In genomic region chr6:10365138-10365537, GRCm38 (mm10) we compare ENCODE assay signal across 23 mouse cellular contexts.
DNase-seq lines count a peak whose midpoint lies in the region; ATAC-seq and TF ChIP-seq lines count a peak whose summit lies in the region.
"Had no signal": no experiment of that assay in that cellular context is flagged by ENCODE, and none has a peak within 500 bp of the region (broad histone marks: within the 10 kb centered on the region; RNA-seq: fewer than 3 reads in every experiment).

No protein-coding gene starts in this region.

- H3K9me3 ChIP-seq in kidney, postnatal 0 days (replicated peaks; ENCODE audit: low read length) = no peaks in the 10 kb centered on the region
- no peaks in the 10 kb centered on the region for H3K9me3 ChIP-seq in hindbrain, embryonic 13.5 days
- H3K9me3 ChIP-seq: embryonic facial prominence, embryonic 12.5 days; embryonic facial prominence, embryonic 15.5 days had no signal

- no peak overlapping the region for H3K4me3 ChIP-seq in kidney, postnatal 0 days (replicated peaks; ENCODE audit: low read depth, low read length)
- no peak overlapping the region for H3K4me3 ChIP-seq in hindbrain, embryonic 13.5 days
- H3K4me3 ChIP-seq: embryonic facial prominence, embryonic 12.5 days; embryonic facial prominence, embryonic 15.5 days; gastrocnemius, adult 2 months had no signal

- no peak for TF ChIP-seq CTCF in kidney, postnatal 0 days (IDR thresholded peaks at IDR 0.05; ENCODE audit: low read depth)

- H3K4me2 ChIP-seq in kidney, postnatal 0 days (ENCODE audit: low read length) = no peak overlapping the region
- no peak overlapping the region for H3K4me2 ChIP-seq in hindbrain, embryonic 13.5 days
- H3K4me2 ChIP-seq: embryonic facial prominence, embryonic 12.5 days; embryonic facial prominence, embryonic 15.5 days; heart, embryonic 11.5 days; hindbrain, embryonic 14.5 days had no signal

- DNase-seq in kidney, adult 11 months = peak; percentile 37
- no peak for DNase-seq in kidney, postnatal 4 days
- peak; percentile 79 for DNase-seq in kidney, adult 9 months
- peak; percentile 15 for DNase-seq in kidney, postnatal 0 days (ENCODE audit: low spot score)
- DNase-seq in kidney, postnatal 25 days = peak; percentile 14 to 49
- DNase-seq in MN1 (ENCODE audit: low spot score) = no peak
- no peak for DNase-seq in layer of hippocampus, adult 9-11 months
- DNase-seq: adrenal gland, postnatal 10 days; adrenal gland, postnatal 36 days; cerebellum, adult 18-20 months; cerebellum, adult 9-10 months; cerebellum, postnatal 14 days; forebrain, postnatal 0 days; gastrocnemius, adult 2 months; gastrocnemius, postnatal 14 days; heart, adult 11 months had no signal

- no peak overlapping the region for H3K27ac ChIP-seq in kidney, postnatal 0 days
- no peak overlapping the region for H3K27ac ChIP-seq in hindbrain, embryonic 13.5 days
- H3K27ac ChIP-seq: embryonic facial prominence, embryonic 12.5 days; embryonic facial prominence, embryonic 15.5 days; gastrocnemius, adult 2 months; hindbrain, embryonic 14.5 days had no signal

- no peaks in the 10 kb centered on the region for H3K36me3 ChIP-seq in kidney, postnatal 0 days (ENCODE audit: insufficient read depth, low read length)
- no peaks in the 10 kb centered on the region for H3K36me3 ChIP-seq in hindbrain, embryonic 13.5 days
- H3K36me3 ChIP-seq: embryonic facial prominence, embryonic 12.5 days; embryonic facial prominence, embryonic 15.5 days had no signal

- no peaks in the 10 kb centered on the region for H3K4me1 ChIP-seq in kidney, postnatal 0 days (replicated peaks; ENCODE audit: insufficient read depth, low read length)
- no peaks in the 10 kb centered on the region for H3K4me1 ChIP-seq in hindbrain, embryonic 13.5 days (replicated peaks)
- H3K4me1 ChIP-seq: embryonic facial prominence, embryonic 12.5 days; embryonic facial prominence, embryonic 15.5 days had no signal

- H3K27me3 ChIP-seq in kidney, postnatal 0 days (ENCODE audit: insufficient read depth, low read length) = no peaks in the 10 kb centered on the region
- H3K27me3 ChIP-seq in hindbrain, embryonic 13.5 days = no peaks in the 10 kb centered on the region
- H3K27me3 ChIP-seq: embryonic facial prominence, embryonic 12.5 days; embryonic facial prominence, embryonic 15.5 days had no signal

- ATAC-seq in kidney, postnatal 0 days (replicated peaks; ENCODE audit: low FRiP score, low read depth) = peak; percentile 90
- no peak for ATAC-seq in hindbrain, embryonic 13.5 days (ENCODE audit: low FRiP score)
- ATAC-seq: forebrain, embryonic 14.5 days; forebrain, postnatal 0 days; Patski had no signal

- H3K9ac ChIP-seq in kidney, postnatal 0 days (ENCODE audit: low read depth, low read length) = no peak overlapping the region
- no peak overlapping the region for H3K9ac ChIP-seq in hindbrain, embryonic 13.5 days
- H3K9ac ChIP-seq: embryonic facial prominence, embryonic 12.5 days; embryonic facial prominence, embryonic 15.5 days; forebrain, postnatal 0 days; hindbrain, embryonic 14.5 days had no signal

Comparison
In these comparisons a context has a peak if more than half of its experiments do, and no peak if none do; other contexts are left out.
1. DNase-seq: peak in kidney, adult 11 months (single experiment), kidney, adult 9 months (single experiment), kidney, postnatal 0 days (single experiment) and kidney, postnatal 25 days (2 of 2); none in kidney, postnatal 4 days (0 of 2), MN1 (single experiment) and layer of hippocampus, adult 9-11 months (single experiment).